Mouse (Mus musculus): ENCODE results near the gene Jag2.

DNA sequence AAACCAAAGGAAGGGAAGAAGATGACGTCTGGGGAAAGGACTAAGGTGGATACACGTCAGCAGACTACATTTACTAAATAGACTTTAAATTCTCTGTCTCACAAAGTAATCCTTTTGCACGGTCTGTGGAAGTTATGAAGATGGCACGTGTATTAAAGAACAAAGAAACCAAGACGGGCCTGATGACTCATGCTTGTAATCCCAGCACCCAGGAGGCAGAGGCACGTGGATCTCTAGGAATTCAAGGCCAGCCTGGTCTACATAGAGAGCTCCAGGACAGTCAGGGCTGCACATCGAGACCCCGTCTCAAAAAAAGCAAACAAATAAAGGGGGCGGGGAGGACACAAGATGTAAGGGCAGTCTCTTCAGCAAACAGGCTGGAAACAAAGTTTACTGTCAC lies 45.2 kb upstream of the Jag2 start:
- no peak for TF ChIP-seq EP300 (IDR thresholded peaks at IDR 0.05; ENCODE audit: low read depth)
- TF ChIP-seq CTCF (IDR thresholded peaks at IDR 0.05; ENCODE audit: low read depth), result no peak
